Mouse (Mus musculus): ENCODE measurements at regions not wholly inside any gene's neighbourhood (a gene's known extent, or its start where the extent isn't known, plus 50 kb on each side); places are given as distances from the start of the nearest gene placed in this dataset.

GRCm38 (mm10) chrX:12873698-12874144 lies 111.8 kb upstream of the Med14 start:
- no peak for TF ChIP-seq GATA1 (IDR thresholded peaks at IDR 0.05; ENCODE audit: borderline replicate concordance, low read length)
- no peak for TF ChIP-seq FLI1 (IDR thresholded peaks at IDR 0.05; ENCODE audit: low read length)
